Mouse (Mus musculus) gastrocnemius, adult 18-20 months (tissue): Measurements from ENCODE around the gene Chrnb1. TPM values are rescaled to one million over a fixed set of nuclear protein-coding genes. Genes with fewer than 3 reads are reported as not detected.

Experiments used
- DNase-seq: peaks from one replicate; pipeline ENCODE4 v3.0.0; 2021; ENCODE audit warnings: low spot score
- total RNA-seq, 2 experiments: library from RNA; stranded (reverse); gene quantifications; 2 replicates each; pipeline ENCODE4 v1.2.3; 2021

Gene Chrnb1
- total RNA-seq, 2 experiments from 2014 or later = 30.6 to 31.2 TPM

DNA sequence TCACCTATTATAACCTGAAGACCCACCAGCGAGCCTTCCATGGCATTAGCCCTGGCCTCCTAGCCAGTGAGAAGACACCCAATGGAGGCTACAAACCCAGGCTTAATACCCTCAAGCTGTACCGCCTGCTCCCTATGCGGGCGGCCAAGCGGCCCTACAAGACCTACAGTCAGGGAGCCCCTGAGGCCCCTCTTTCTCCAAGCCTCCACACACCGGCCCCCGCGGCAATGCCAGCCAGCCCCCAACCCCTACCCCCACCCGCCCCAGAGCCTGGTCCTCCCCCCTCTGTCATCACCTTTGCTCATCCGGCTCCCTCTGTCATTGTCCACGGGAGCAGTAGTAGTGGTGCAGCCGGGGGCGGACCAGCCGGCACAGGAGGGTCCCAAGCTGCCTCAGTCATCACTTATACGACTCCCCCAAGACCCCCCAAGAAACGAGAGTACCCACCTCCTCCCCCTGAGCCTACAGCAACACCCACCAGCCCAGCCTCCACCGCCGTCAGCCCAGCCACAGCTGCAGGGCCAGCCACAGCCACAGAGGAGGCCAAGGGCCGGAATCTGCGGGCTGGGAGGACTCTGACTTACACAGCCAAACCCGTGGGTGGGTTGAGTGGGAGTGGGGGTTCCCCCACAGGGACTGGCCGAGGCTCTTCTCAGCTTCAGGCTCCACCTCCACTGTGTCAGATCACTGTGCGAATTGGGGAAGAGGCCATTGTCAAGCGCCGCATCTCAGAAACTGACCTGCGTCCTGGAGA lies 18.1 kb downstream of the Chrnb1 start:
- DNase-seq = no peak

DNA sequence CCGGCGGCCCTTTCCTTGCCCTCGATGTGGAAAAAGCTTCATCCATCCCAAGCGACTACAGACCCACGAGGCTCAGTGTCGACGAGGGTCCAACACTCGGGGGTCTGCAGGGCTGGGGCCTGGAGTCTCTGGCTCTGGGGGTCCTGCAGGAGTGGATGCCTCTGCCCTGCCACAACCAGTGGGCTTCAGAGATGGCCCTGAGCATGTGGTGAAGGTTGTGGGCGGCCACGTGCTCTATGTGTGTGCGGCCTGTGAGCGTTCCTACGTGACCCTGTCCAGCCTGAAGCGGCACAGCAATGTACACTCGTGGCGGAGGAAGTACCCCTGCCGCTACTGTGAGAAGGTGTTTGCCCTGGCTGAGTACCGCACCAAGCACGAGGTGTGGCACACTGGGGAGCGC lies 19.3 kb downstream of the Chrnb1 start:
- no peak for DNase-seq

DNA sequence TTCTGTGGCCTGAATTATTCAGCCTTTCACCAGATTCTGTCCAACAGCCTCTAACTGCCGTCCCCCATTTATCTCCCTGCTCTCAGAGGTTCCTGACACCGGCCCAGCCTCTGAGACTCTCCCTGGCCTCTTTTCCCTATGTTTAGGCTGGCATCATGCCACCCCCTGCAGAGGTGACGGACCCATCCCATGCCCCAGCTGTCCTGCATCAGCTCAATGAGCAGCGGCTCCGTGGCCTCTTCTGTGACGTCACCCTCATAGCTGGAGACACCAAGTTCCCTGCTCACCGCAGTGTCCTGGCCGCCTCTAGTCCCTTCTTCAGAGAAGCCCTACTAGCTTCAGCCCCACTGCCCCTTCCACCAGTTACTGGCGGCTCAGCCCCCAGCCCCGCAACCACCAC lies 20.0 kb downstream of the Chrnb1 start:
- no peak for DNase-seq

DNA sequence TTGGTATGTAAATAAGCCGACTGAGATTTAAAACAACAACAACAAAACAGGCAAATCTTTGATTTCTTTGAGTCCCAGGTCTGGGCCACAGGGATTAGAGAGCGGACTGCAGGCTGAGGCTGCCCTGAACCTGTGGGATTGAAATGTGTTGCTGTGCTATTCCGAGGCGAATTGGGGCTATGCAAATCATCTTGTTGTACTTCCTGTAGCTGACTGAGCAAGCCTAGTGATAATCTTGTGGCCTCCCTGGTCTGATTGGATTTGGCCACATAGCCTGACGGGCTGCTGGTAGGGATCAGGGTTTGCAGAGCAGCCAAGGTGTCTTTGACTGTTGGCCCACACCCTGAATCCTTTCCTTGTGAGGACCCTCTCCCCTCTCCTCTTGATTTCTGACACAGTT lies 20.8 kb downstream of the Chrnb1 start:
- DNase-seq = no peak

- DNase-seq = no peak
Observed at GRCm38 (mm10) chr11:69767625-69767909, 28.2 kb downstream of the Chrnb1 start.

DNA sequence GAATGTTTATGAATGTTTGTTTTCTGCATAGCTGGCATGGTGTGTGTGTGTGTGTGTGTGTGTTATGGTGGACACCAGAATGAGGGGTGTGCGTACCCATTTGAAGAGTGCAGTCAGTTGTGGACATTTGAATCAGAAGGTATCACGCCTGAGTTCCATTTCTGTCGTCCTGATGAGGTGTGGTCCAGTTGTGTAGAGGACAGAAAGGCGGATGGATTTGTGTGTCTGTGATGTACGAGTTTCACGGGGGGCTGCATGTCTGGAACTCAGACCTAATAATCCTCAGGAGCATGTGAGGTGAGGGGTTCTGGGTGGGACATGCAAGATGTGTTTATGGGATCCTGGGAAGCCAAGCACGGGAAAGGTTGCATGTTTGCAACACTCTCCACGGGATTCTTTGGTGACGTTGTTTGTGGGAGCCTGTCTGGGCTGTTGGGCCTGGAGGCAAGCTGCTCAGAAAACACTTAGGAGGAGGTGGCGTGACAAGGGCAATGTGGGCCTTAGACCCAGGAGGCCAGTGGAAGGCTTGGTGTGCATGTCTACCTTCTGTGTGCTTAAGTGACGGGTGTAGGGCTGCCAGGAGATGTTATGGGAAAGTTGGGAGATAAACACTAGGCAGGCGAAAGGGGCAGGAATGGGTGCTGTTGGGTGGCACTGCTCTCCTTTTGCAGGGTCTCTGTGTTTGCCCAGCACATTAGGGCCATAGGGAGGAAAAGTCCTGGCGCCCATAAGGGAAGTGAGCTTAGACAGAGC lies 28.7 kb downstream of the Chrnb1 start:
- no peak for DNase-seq

DNA sequence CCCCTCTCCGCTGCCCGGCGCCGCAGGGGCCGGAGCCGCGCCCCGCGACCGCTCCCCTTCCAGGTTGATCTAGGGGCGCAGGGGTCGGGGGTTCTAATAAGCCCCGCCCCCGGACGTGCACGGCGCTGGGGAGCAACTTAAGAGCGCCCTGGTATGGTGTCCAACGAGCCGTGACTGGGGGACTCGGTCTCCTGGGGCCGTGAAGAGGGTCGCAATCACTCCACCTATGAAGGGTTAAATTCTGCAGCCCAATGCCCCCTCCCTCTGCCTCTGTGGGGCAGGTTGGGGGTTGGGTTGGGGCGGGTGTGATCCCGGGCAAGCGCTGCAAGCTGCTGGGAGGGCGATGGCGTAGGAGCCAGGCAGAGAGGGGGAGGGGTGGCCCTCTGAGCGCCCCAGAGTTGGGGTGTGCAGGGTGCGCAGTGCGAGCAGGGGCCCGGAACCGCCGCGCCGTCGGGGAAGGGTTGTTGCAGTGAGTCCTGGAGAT lies 29.6 kb downstream of the Chrnb1 start:
- peak; percentile 66 for DNase-seq

GRCm38 (mm10) chr11:69765221-69766125 lies 30.3 kb downstream of the Chrnb1 start, which contains the start of gene Zbtb4:
Gene Zbtb4 (plus strand): TSS chr11:69765912.
- DNase-seq = peak; percentile 27

GRCm38 (mm10) chr11:69763551-69763950 lies 32.2 kb downstream of the Chrnb1 start:
- no peak for DNase-seq

DNA sequence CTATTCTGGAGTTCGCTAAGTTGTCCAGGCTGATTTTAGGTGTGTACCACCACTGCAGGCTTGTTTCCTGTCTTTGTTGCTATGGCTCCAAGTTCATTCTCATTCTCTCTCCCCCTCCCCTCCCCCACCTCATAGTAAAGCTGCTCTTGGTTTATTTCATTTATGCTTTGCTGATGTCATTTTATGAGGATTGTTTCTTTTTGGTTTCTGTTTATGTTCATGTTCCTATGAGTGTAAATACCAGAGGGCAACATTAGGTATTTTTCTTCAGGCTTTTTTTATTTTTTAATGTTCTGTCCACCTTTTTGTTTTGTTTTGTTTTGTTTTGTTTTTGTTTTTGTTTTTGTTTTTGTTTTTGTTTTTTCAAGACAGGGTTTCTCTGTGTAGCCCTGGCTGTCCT lies 33.9 kb downstream of the Chrnb1 start, which contains the start of gene Slc35g3:
Gene Slc35g3, minus strand, starts transcription at position 101 of the 400 bp plus-strand sequence.
- DNase-seq = no peak

DNA sequence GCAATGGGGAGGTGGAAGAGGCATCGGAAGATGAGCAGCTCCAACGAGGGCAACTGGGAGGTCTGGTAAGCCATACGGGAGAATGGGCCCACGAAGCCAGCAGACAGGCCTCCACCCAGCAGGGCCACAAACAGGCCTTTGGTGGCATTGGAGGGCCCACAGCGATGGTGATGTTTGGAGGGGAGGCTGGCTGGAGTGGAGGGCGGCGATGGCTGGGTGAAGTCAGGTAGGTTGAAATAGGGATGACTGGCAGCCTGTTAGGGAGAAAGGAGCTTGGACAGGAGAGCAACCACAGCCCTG lies 34.9 kb downstream of the Chrnb1 start:
- no peak for DNase-seq

GRCm38 (mm10) chr11:69760160-69760900 lies 35.4 kb downstream of the Chrnb1 start:
- no peak for DNase-seq

DNA sequence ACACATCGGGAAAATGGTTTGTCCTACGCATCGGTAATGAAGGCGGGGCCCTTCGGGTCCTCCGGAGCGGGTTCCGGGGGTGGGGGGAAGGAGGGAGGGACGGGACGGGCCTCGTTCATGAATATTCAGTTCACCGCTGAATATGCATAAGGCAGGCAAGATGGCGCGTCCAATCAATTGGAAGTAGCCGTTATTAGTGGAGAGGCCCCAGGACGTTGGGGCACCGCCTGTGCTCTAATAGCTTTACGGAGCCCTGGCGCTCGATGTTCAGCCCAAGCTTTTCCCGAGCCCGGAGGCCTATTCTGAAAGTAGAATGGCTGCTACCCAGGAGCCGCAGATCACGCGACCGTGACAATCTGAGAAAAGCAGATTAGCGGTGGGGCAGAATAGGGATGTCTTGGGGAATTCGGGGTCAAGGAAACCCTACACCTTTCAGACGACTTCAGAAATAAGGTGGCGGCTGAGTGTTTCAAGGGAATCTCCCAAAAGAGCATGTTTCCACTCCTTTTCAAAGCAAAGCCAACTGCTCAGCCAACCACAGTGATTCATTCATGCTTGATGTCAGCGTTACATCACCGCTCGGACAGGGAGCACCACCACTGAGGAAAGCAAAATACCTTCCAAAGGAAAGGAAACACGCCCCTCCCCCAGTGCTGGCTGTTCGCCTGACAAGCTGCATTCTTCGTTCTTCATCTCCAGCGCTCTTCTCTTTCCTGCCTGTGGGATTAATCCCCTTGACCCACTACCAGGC lies 36.6 kb downstream of the Chrnb1 start:
- peak; percentile 91 for DNase-seq

GRCm38 (mm10) chr11:69758478-69758970 lies 37.2 kb downstream of the Chrnb1 start, which contains the start of gene Polr2a:
Gene Polr2a (minus strand): TSS chr11:69758637.
- peak; percentile 97 for DNase-seq

GRCm38 (mm10) chr11:69758090-69758456 lies 37.7 kb downstream of the Chrnb1 start:
- DNase-seq = peak; percentile 97

DNA sequence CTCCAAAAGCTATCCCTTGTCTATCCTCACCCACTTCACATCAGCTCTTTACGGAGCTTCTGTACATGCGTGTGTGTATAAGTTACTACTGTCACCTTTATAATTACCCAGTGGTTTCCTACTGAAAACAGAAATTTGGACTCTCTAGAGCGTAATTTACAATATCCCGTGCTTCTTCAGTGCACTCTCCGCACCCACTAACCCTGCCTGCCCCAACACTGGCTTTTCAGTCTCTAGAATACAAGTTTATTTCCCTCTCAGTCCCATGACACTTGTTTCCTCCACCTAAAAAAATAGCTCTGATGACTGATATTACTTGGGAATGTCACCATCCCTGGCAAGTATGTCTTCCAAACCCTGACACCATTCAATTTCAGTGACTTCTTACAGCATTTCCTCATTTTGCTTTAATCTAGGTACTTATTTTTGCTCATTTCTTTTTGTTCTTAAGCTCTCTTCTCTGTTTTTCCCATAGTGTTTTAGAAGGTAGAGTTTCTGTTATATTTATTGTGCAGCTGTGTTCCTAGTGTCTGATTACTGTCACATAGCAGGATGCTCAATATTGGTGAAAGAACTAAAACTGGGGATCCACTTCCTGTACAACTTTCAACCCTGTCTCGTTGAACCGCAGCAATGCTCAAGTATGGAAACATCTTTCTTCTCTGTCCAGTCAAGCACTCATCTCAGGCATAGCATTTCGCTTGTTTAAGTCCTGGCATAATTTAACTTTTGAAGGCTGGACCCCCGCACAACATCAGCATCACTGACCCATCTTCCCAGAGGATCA lies 38.2 kb downstream of the Chrnb1 start:
- DNase-seq = no peak

GRCm38 (mm10) chr11:69754701-69755100 lies 41.0 kb downstream of the Chrnb1 start:
- DNase-seq = peak; percentile 68

DNA sequence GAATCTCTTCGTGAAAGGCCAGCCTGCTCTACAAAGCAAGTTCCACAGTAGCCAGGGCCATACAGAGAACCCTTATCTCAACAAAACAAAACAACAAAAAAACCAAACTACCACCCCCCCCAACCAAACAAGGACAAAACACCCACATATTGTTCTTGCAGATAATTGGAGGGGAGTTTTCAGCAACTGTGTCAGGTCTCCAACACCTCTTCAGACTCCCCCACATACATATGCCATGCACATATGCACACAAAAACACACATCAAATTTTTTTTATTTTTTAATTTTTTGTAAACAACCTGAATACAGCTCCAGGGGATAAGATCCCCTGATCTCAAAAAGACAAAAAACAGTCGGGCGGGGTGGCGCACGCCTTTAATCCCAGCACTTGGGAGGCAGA lies 41.5 kb downstream of the Chrnb1 start:
- DNase-seq = no peak

DNA sequence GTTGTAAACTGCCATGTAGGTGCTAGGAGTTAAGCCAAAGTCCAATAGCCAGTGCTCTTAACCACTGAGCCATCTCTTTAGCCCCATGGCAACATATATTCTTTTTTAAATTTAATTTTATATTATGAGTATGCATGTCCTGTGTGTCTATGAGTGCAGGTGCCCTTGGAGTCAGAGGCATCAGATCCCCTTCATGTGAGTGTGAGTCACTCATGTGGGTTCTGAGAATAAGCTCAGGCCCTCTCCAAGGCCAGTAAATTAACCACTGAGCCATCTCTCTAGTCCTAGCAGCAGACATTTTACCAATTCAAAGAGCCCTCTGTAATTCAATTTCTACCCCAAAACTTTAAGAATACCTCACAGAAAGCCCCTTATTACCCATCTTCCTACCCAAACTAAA lies 43.1 kb downstream of the Chrnb1 start:
- no peak for DNase-seq

- DNase-seq = no peak
Observed at GRCm38 (mm10) chr11:69751635-69752034, 44.1 kb downstream of the Chrnb1 start.
